35 mouse cellular contexts compared by ENCODE assay signal in genomic region chr15:102012260-102012765, GRCm38 (mm10). TPM values are rescaled to one million over a fixed set of nuclear protein-coding genes. Genes with fewer than 3 reads are reported as not detected.
DNase-seq lines count a peak whose midpoint lies in the region; ATAC-seq and TF ChIP-seq lines count a peak whose summit lies in the region.
"Had no signal": no experiment of that assay in that cellular context is flagged by ENCODE, and none has a peak within 500 bp of the region (broad histone marks: within the 10 kb centered on the region; RNA-seq: fewer than 3 reads in every experiment).

No protein-coding gene starts in this region.

- peak overlapping the region; percentile 12; the same call in 1 of the 2 replicates for H3K27ac ChIP-seq in heart, embryonic 10.5 days
- H3K27ac ChIP-seq in lung, embryonic 14.5 days (ENCODE audit: low read depth), result peak overlapping the region; percentile 87; the same call in 1 of the 2 replicates
- H3K27ac ChIP-seq in stomach, embryonic 15.5 days, result 0 out of 2 replicates have a peak overlapping the region, but pooled peaks have one; percentile 59
- H3K27ac ChIP-seq: embryonic facial prominence, embryonic 15.5 days; forebrain, embryonic 12.5 days; hindbrain, embryonic 14.5 days; liver, embryonic 15.5 days; neural tube, embryonic 12.5 days had no signal

- no peak overlapping the region for H3K9ac ChIP-seq in lung, embryonic 14.5 days
- H3K9ac ChIP-seq in stomach, embryonic 15.5 days, result no peak overlapping the region
- H3K9ac ChIP-seq: embryonic facial prominence, embryonic 15.5 days; forebrain, embryonic 12.5 days; forebrain, postnatal 0 days; hindbrain, embryonic 14.5 days; liver, embryonic 15.5 days; neural tube, embryonic 12.5 days had no signal

- intact Hi-C loops in heart, postnatal 14 days (cut with DNase I), result no loop called here

- no peak for TF ChIP-seq POLR2A in lung, adult 2 months (IDR thresholded peaks at IDR 0.05; ENCODE audit: borderline replicate concordance, extremely low read depth, low read depth, low read length)

- no peak overlapping the region for H3K4me2 ChIP-seq in lung, embryonic 14.5 days
- no peak overlapping the region for H3K4me2 ChIP-seq in stomach, embryonic 15.5 days
- H3K4me2 ChIP-seq: embryonic facial prominence, embryonic 15.5 days; forebrain, embryonic 12.5 days; heart, embryonic 11.5 days; hindbrain, embryonic 14.5 days; liver, embryonic 15.5 days; midbrain, embryonic 11.5 days; neural tube, embryonic 12.5 days had no signal

- no peaks in the 10 kb centered on the region for H3K36me3 ChIP-seq in heart, embryonic 10.5 days
- H3K36me3 ChIP-seq in lung, embryonic 14.5 days (ENCODE audit: insufficient read depth), result no peaks in the 10 kb centered on the region
- no peaks in the 10 kb centered on the region for H3K36me3 ChIP-seq in stomach, embryonic 15.5 days
- H3K36me3 ChIP-seq: embryonic facial prominence, embryonic 10.5 days; embryonic facial prominence, embryonic 15.5 days; forebrain, embryonic 12.5 days; liver, embryonic 15.5 days; neural tube, embryonic 12.5 days had no signal

- peaks cover 39% of the 10 kb centered on the region for H3K4me1 ChIP-seq in heart, embryonic 10.5 days
- peaks cover 8% of the 10 kb centered on the region; the same call in 1 of the 2 replicates for H3K4me1 ChIP-seq in lung, embryonic 14.5 days (ENCODE audit: insufficient read depth)
- no peaks in the 10 kb centered on the region; the same call in 1 of the 2 replicates for H3K4me1 ChIP-seq in lung, adult 2 months (ENCODE audit: control insufficient read depth, insufficient read depth, low read length)
- H3K4me1 ChIP-seq in stomach, embryonic 15.5 days, result peaks cover 35% of the 10 kb centered on the region

- no peak for TF ChIP-seq CTCF in lung, embryonic 14.5 days (IDR thresholded peaks at IDR 0.05; ENCODE audit: low read depth)
- TF ChIP-seq CTCF in lung, adult 2 months (IDR thresholded peaks at IDR 0.05; ENCODE audit: insufficient read depth, low read length), result no peak

- no peak for ATAC-seq in lung, embryonic 14.5 days (ENCODE audit: insufficient read depth)
- no peak for ATAC-seq in stomach, embryonic 15.5 days (ENCODE audit: insufficient read depth, low FRiP score, low read depth)
- ATAC-seq: CD4-positive, CD25-positive, alpha-beta regulatory T cell, adult 4 months; forebrain, postnatal 0 days had no signal

- H3K27me3 ChIP-seq in heart, embryonic 10.5 days (ENCODE audit: insufficient read depth, poor library complexity, severe bottlenecking), result no peaks in the 10 kb centered on the region; the same call in 1 of the 2 replicates
- no peaks in the 10 kb centered on the region for H3K27me3 ChIP-seq in lung, embryonic 14.5 days (ENCODE audit: insufficient read depth, low read length)
- H3K27me3 ChIP-seq in stomach, embryonic 15.5 days (replicated peaks), result no peaks in the 10 kb centered on the region
- H3K27me3 ChIP-seq: neural tube, embryonic 12.5 days had no signal

- WGBS in heart, embryonic 10.5 days, result 51% methylated on average over 4 of the region's 4 CpGs
- WGBS in lung, embryonic 14.5 days, result 46% methylated on average over 4 of the region's 4 CpGs
- 77% methylated on average over 4 of the region's 4 CpGs for WGBS in lung, adult 2 months
- WGBS in stomach, embryonic 15.5 days, result 66% methylated on average over 4 of the region's 4 CpGs

- DNase-seq in heart, embryonic 10.5 days (ENCODE audit: low spot score), result no peak
- no peak for DNase-seq in heart, postnatal 14 days
- DNase-seq in lung, embryonic 14.5 days, result no peak
- DNase-seq in lung, adult 2 months, result no peak
- peak; percentile 46 to 57 for DNase-seq in spleen, postnatal 36 days (ENCODE audit: low spot score in 2 of 2)
- no peak for DNase-seq in spleen, adult 18-20 months
- DNase-seq in cerebellum, postnatal 4 days (ENCODE audit: low spot score in 2 of 2), result no peak
- DNase-seq: adrenal gland, postnatal 25 days; cerebellum, adult 18-20 months; cerebellum, postnatal 10 days; forebrain, postnatal 0 days; gastrocnemius, postnatal 10 days; heart, postnatal 4 days; kidney, adult 8-10 months; kidney, postnatal 10 days; layer of hippocampus, adult 9-11 months; right cerebral cortex, adult 18-20 months had no signal

- H3K9me3 ChIP-seq in heart, embryonic 10.5 days, result no peaks in the 10 kb centered on the region
- no peaks in the 10 kb centered on the region for H3K9me3 ChIP-seq in lung, embryonic 14.5 days (ENCODE audit: low read depth, low read length)
- no peaks in the 10 kb centered on the region for H3K9me3 ChIP-seq in stomach, embryonic 15.5 days
- H3K9me3 ChIP-seq: embryonic facial prominence, embryonic 10.5 days; embryonic facial prominence, embryonic 15.5 days; forebrain, embryonic 12.5 days; liver, embryonic 15.5 days; neural tube, embryonic 12.5 days had no signal

- H3K4me3 ChIP-seq in heart, embryonic 10.5 days, result no peak overlapping the region
- H3K4me3 ChIP-seq in lung, embryonic 14.5 days (ENCODE audit: low read depth, low read length), result no peak overlapping the region
- no peak overlapping the region for H3K4me3 ChIP-seq in lung, adult 2 months (replicated peaks; ENCODE audit: extremely low read depth, low read depth, low read length)
- no peak overlapping the region for H3K4me3 ChIP-seq in stomach, embryonic 15.5 days (replicated peaks)
- H3K4me3 ChIP-seq: embryonic facial prominence, embryonic 10.5 days; embryonic facial prominence, embryonic 15.5 days; forebrain, embryonic 12.5 days; liver, embryonic 15.5 days; myocyte; neural tube, embryonic 12.5 days had no signal

RNA-seq across cellular contexts. Expression of gene Krt8, which starts 8.0 kb away (rescaled TPM):
- polyA plus RNA-seq in heart, embryonic 10.5 days (2016; fragmentation: Nextera tagmentation; extraction: Ambion mirVana), result 83.2 and 193 TPM in 2 replicates
- 1 to 10 TPM; 4.2 to 7.0 TPM for total RNA-seq in heart, postnatal 14 days (2021)
- polyA plus RNA-seq in lung, embryonic 14.5 days (2014; fragmentation: Nextera tagmentation; extraction: Ambion mirVana), result 183 and 192 TPM in 2 replicates
- polyA plus RNA-seq in lung, adult 2 months (2012; rRNA removed), result 128 and 147 TPM in 2 replicates
- polyA plus RNA-seq in stomach, embryonic 15.5 days (2015; fragmentation: Nextera tagmentation; extraction: Ambion mirVana), result 916 and 929 TPM in 2 replicates
- total RNA-seq: left cerebral cortex, postnatal 10 days had no signal

RNA-seq across cellular contexts. Expression of gene Krt18, which starts 15.7 kb away (rescaled TPM):
- 78.5 and 184 TPM in 2 replicates for polyA plus RNA-seq in heart, embryonic 10.5 days (2016; fragmentation: Nextera tagmentation; extraction: Ambion mirVana)
- total RNA-seq in heart, postnatal 14 days (2021), result 10 to 100 TPM in 1 of 2 experiments, 1 to 10 TPM in 1; 4.9 to 10.4 TPM
- polyA plus RNA-seq in lung, embryonic 14.5 days (2014; fragmentation: Nextera tagmentation; extraction: Ambion mirVana), result 148 TPM in 2 replicates
- 62.6 and 63.8 TPM in 2 replicates for polyA plus RNA-seq in lung, adult 2 months (2012; rRNA removed)
- 448 and 512 TPM in 2 replicates for polyA plus RNA-seq in stomach, embryonic 15.5 days (2015; fragmentation: Nextera tagmentation; extraction: Ambion mirVana)
- polyA plus RNA-seq: myocyte had no signal

RNA-seq across cellular contexts. Expression of gene Krt78, which starts 58.2 kb away (rescaled TPM):
- polyA plus RNA-seq in heart, embryonic 10.5 days (2016; fragmentation: Nextera tagmentation; extraction: Ambion mirVana), result not detected in 2 replicates
- not detected for total RNA-seq in heart, postnatal 14 days (2021)
- 0.05 TPM in 2 replicates for polyA plus RNA-seq in lung, embryonic 14.5 days (2014; fragmentation: Nextera tagmentation; extraction: Ambion mirVana)
- polyA plus RNA-seq in lung, adult 2 months (2012; rRNA removed), result 0.05 and 32.9 TPM in 2 replicates
- 2.3 and 5.7 TPM in 2 replicates for polyA plus RNA-seq in stomach, embryonic 15.5 days (2015; fragmentation: Nextera tagmentation; extraction: Ambion mirVana)
- total RNA-seq: adrenal gland, adult 18-20 months; adrenal gland, postnatal 25 days; forebrain, postnatal 0 days; gastrocnemius, postnatal 10 days; liver, adult 2 months; megakaryocyte progenitor cell, adult 5-6 weeks had no signal
- polyA plus RNA-seq: CD4-positive, CD25-positive, alpha-beta regulatory T cell, adult 4 months; embryonic facial prominence, embryonic 10.5 days; forebrain, embryonic 12.5 days; forebrain, postnatal 0 days; heart, embryonic 11.5 days; heart, embryonic 16.5 days; limb, embryonic 11.5 days; liver, adult 2 months; liver, embryonic 15.5 days; midbrain, embryonic 11.5 days; midbrain, postnatal 0 days; myocyte; neural tube, embryonic 12.5 days had no signal

Comparison
In these comparisons a context has a peak if more than half of its experiments do, and no peak if none do; other contexts are left out.
1. DNase-seq: peak in spleen, postnatal 36 days (2 of 2); none in heart, embryonic 10.5 days (single experiment), heart, postnatal 14 days (0 of 2), lung, embryonic 14.5 days (single experiment), lung, adult 2 months (single experiment), spleen, adult 18-20 months (0 of 2) and cerebellum, postnatal 4 days (0 of 2).
2. H3K27ac ChIP-seq: peak in every context shown above with its lines; median percentile 87 in lung, embryonic 14.5 days; 59 in stomach, embryonic 15.5 days; 12 in heart, embryonic 10.5 days.